Mouse (Mus musculus): ENCODE measurements around the gene Apol7e.
"Not testable (repeated sequence)": the region's sequence is repeated elsewhere in the genome, so short reads cannot be mapped to it uniquely, and the experiment has no call there.

Gene Apol7e

DNA sequence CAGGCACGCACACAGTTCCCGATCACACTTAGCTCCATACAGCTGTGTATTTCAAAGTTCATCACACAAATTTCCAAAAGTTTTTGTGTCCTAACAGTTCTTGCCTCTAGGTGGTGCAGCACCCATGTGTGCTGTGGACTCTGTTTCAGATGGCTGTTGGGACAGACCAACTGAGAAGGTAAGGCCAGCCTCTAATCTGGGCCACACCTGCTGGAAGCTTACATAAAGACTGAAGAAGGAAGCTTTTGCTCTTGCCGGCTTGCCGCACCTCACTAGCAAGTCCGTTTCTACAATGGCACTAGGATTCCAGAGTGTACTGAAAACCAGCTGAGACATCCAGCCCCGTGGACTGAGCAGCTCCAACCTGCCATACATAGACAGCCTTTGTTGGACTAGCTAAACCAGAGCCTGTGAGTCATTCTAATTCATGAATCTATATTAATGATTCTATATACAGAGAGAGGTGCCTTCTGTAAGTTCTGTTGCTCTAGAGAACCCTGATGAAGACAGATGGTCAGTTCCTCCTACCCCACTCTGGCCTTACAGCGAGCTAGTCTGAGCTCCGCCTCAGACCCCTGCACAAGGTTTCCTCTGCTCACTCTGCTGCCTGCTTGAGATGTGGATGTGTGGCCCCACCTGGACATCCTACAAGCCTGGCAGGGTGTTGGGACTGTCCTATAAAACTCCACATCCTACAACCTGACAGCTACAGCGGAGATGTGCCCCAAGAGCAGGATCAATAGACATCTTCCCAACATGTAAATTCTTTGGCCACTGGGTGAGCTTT lies 42.0 kb downstream of the Apol7e start:
- no peak for DNase-seq (ENCODE audit: extremely low spot score, low spot score)

DNA sequence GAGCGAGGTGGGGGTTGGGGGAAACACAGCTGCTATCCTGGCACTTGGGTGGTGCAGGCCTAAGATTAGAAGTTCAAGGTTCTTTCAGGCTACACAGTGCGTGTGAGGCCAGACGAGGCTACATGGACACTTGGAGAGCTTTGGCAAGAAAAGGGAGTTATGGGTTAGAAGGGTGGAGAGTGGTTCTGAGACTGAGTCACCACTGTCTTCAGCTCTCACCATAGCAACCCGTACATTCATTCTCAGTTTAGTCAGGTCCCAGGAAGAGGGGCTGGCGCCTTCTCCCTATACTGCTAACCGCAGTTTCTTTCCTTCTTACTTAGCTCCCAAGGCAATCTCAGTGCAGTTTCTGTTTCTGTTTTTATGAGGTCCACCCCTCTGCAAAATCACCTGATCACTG lies 42.9 kb downstream of the Apol7e start:
- DNase-seq (ENCODE audit: extremely low spot score, low spot score) = not testable (repeated sequence)

DNA sequence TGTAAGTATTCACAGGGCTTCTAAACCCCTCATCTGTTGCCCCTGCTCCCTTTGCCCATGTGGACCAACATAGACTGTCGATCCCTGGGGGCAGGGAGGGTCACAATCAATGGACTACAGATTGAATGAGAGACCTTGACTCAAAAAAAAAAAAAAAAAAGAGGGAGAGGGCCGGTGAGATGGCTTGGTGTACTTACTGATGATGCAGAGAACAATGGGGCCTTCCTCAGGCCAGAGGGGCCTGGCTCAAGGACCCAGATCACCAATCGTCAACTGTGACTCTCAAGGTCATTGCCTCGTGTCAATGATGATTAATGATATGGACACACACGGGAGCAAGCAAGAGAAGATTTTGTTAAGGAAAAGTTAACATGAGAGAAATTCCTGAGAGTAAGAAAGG lies 46.0 kb downstream of the Apol7e start:
- DNase-seq (ENCODE audit: extremely low spot score, low spot score) = no peak

DNA sequence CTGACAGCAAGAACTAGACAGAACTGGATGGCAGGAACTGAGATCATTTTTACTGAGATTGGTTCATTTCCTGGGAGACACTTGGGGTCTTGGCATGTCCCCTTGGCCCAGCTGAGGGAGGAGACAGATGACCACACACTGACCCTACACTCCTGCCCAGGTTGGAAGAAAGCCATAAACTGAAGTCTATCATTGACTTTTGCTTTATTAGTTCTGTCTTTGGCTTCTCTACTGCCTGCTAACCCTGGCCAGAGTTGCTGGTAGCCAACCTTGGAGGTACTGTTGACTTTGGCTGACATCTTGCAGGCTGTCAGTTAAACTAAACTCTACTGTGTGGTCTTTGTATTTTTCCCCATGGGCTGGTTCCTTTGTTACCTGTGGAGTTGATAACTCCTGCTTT lies 46.4 kb downstream of the Apol7e start:
- DNase-seq (ENCODE audit: extremely low spot score, low spot score) = no peak

DNA sequence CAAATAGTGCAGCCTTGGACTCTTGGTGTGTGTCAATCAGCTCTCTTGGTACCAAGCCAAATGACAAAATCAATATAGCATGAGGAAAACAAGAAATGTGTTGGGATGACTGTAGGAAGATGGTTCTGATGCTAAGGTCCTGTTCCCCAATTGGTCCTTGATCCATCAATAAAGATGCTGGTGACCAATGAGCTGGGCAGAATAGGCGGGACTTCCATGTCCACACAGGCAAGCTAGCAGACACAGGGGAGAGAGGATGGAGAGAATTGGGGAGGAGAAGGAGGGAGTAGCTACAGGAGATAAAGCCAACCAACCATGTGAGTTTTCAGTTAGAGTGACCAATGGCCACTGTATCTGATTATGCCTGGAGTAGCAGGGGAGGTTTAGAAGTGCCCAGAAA lies 47.7 kb downstream of the Apol7e start:
- no peak for DNase-seq (ENCODE audit: extremely low spot score, low spot score)

DNA sequence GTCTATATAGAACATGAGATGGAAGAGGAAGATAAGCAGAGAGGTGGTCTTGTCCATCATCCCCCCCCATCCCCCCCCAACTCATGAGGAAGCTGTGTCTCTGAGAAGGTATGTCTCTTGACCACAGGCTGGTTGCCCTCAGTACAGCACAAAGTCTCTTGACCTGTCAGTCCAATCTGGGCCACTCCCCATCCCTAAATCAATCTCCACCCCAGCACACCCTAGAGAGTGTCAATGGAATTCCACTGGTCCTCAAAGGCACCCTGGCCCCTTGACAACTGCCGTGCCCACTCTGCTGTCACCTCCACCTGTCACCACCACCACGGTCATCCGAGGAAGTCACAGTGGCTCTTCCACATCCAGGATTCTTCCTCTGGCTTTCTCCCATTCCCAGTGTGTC lies 49.8 kb downstream of the Apol7e start:
- no peak for DNase-seq (ENCODE audit: extremely low spot score, low spot score)

DNA sequence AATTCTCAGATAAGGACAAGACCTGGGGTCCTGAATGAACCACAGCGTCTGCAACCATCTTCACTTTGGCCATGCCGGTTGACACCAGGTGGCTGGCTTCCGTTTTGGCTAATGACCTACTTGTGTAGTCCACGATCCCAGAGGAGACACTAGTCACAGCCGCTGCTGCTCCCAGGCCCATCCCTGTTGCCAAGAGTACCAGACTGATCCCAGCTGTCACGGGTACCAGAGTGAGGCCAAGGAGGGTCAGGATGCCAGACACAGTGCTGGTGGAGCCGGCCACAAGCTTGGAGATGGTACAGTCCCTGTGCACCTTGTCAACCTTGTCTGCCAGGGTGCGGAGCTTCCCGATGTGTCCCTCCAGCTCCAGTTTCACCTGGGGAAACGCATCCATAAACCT lies 51.1 kb downstream of the Apol7e start:
- DNase-seq (ENCODE audit: extremely low spot score, low spot score) = no peak

DNA sequence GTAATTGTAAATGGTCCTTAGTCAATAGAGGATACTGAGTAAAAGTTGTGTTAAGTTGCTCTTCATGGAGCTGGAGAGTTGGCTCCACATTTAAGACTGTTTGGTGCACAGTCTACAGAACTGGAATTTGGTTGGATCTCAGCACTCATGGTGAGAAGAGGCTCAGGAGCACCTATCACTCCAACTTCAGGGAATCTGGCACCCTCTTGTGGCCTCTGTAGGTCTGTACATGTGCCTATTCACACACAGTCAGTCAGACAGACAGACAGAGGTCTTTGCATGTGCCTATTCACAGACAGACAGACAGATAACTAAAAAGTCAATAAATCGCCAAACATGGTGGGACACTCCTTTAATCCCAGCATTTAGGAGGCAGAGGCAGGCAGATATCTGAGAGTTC lies 51.8 kb downstream of the Apol7e start:
- DNase-seq (ENCODE audit: extremely low spot score, low spot score) = no peak

DNA sequence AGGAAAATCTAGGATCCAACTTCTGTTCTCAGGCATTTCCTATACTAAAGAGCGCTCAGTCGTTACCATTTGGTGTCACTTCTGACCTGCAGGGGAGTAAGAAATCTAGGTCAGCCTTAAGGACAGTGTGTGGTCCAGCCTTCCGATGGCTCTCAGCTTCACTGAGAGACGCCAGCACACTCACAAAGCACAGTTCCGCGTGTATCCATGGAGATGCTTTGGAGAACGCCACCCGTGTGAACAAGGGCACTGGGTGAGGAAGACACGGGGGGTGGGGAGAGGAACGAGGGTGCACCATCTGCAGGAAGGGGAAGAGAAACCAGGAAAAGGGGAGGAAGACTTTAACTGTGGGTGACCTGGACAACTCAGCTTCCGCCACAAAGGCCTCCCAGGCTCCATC lies 53.8 kb downstream of the Apol7e start:
- no peak for DNase-seq (ENCODE audit: extremely low spot score, low spot score)

DNA sequence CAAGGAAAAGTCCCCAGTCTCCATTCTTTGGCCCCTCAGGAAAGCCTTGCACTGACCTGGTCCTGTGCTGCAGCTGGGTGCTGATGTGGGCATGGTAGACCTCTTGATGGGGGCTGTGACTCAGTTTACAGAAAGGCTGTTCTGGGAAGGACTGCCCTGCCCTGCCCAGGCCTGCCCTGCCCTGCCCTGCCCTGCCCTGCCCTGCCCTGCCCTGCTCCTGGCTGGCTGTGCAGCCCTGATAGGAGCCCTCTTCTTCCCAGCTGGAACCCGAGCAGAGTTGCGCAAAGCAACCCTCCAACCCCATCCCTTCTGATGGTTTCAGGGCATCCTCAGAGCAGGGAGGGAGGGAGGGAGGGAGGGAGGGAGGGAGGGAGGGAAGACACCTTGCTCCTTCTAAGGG lies 56.5 kb downstream of the Apol7e start:
- no peak for DNase-seq (ENCODE audit: extremely low spot score, low spot score)

DNA sequence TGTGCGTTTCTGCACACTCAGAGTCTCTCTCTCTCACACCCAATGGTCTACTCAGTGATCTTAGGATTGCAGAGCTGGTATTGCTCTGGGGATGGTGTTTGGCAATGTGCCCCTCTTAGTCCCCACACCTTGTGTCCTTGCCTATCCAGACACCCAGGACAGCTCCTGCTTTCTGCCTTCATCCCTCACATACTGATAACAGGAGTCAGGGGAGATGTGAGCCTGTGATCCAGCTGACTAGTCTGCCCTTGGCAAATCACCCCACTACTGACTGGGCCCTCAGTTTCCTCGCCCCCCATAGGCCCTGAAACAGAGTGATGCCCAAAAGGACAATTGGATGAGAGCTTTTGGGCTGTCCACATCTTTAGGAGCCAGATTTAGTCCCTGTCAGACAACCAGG lies 57.4 kb downstream of the Apol7e start:
- DNase-seq (ENCODE audit: extremely low spot score, low spot score) = no peak

DNA sequence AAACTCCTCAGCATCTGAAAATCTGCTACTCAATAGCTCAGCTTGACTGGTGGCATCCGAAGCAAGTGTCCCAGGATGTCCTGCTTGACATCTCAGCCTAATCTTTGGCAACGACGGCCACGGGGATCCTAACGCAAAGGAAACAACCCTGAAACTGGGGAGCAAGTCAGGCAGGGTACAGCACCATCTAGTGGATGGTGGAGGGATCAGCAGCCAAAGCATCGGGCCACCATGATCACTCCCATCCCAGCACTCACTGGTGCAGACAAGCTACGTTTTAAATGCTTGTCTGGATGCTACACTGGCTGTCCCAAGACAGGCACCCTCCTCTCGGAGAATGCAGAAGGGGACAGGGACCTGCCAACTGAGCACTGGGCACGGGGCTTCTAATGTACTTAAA lies 58.2 kb downstream of the Apol7e start, which contains the start of gene Apol8:
Apol8 (minus strand) TSS at position 156 of the 400 bp plus-strand sequence.
- peak; percentile 65 for DNase-seq (ENCODE audit: extremely low spot score, low spot score)

DNA sequence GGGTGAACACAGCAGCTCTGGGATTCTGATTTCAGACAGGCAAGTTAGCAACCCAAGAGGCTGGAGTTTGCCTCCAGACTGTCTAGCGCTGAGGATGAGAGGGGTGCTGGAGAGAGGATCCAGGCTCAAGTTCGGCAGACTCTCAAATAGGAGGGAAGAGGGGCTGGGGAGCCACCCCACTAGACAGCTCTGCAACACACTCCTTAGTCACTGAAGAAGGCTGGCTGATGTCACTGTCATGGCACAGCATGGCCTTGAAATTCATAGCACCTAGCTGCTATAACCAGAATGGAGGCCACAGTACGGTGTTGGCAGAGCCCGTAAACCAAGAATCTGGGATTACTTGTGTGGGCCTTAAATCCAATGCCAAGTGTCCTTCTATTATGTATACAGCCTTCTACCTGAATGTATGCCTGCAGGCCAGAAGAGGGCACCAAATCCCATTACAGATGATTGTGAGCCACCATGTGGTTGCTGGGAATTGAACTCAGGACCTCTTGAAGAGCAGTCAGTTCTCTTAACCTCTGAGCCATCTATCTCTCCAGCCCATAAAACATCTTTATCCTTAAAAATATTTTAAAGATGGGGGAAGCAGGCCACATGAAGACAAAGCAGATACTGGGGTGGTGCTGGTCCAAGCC lies 59.0 kb downstream of the Apol7e start:
- no peak for DNase-seq (ENCODE audit: extremely low spot score, low spot score)

DNA sequence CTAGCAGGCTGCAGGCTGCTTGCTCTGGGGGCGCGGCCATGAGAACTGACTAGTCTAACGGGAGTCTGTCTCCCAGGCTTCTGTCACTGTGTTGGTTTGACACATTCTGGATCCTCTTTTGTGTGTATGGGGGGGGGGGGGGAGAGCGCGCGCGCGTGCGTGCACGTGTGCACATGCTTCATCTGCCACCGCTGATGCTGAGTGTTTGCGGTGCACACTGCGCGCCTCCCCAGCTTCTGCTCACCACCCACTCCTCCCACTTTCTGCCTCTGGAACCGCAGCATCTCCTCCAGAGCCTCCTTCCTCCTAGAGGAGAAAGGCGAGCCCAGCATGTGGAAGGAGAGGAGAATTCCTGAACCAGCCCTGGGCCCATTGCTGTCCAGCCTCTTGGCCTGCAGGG lies 61.4 kb downstream of the Apol7e start:
- DNase-seq (ENCODE audit: extremely low spot score, low spot score) = no peak

DNA sequence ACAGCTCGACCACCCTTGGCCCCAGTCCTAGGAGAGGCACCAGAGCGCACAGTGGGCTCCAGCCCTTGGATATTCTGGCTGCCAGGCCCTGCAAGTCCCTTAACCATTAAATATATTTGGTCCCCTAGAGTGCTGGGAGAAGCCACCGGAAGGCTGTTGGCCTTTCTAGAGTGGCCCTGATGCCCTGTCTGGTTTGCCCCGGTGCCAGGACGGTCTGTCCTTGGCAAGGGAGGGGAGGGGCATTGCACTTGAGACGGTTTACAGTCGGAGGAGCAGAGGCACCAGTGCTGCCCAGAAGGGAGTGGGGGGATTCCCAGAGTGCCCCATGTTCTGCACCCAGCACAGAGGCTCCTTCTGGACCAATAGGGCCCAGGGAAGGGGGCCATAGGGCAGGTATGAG lies 62.4 kb downstream of the Apol7e start:
- DNase-seq (ENCODE audit: extremely low spot score, low spot score) = no peak

DNA sequence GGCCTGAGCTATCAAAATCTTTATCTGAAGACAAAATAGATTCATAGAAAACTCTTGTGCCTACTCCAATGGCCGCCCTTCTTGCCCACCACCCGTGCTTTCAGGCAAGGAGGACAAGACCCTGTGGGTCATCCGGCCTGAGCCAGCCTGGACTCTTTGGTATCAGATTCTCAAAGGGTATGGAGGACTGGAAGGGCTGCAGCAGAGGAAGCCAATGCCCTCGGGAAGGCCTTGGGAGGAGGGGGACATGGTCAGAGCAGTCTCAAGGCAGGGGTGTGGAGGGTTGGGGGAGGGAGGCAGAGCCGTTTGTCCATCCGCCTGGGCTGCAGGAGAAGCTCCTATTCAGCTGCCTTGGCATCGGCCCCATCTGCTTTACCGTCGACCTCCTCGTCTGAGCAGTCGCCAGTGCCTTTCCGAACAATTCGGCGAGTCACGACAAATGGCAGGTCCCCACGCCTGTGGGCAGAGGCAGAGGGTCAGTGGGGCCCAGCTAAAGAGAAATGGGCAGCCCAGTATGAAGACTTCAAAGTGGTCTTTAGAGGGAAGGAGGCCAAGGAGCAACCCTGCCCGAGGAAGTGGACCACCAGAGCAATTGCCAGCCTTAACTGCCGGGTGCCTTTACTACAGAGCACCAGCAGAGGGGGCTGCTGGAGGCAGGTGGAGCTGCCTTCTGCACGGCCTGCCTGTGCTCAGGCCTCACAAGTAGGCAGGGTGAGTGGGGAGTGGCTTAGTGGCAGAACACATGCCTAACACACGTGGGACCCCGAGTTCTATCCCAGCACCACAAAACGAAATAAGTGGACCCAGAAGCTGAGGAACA lies 63.1 kb downstream of the Apol7e start:
- DNase-seq (ENCODE audit: extremely low spot score, low spot score) = peak; percentile 37

DNA sequence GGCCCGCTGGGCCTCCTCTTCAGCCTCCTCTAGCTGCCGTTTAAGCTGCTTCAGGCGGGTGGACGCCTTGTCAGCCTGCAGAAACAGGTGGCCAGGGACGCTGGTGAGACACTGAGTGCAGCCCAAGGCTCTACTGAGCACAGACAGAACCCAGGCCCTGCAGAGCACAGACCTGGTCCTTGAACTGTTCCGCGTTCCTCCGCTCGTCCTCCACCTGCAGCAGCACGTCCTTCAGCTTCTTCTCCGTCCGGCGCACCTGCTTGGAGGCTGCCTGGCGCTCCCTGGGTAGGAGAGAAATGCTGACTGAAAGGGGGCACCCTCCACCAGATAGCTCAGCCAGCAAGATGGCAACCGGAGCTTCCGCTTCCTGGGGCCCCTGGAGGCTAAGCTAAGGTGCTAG lies 64.4 kb downstream of the Apol7e start:
- no peak for DNase-seq (ENCODE audit: extremely low spot score, low spot score)

DNA sequence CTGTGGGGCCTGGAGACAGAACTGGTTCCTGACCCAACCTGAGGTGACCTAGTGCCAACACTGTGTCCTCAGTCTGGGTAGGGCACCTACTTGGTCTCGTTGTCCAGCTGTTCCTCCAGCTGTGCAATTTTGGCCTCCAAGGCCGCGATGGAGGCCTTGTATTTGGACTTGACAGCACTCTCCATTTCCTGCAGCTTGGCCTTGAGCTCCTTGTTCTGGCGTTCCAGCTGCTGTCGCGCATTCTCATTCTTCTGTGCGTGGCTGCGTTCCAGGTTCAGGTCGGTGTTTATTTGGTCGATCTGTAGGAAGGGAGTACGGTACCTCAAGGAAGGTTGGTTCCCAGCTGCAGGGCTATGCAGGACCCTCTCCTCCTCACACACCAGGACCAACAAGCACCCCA lies 65.0 kb downstream of the Apol7e start:
- no peak for DNase-seq (ENCODE audit: extremely low spot score, low spot score)

DNA sequence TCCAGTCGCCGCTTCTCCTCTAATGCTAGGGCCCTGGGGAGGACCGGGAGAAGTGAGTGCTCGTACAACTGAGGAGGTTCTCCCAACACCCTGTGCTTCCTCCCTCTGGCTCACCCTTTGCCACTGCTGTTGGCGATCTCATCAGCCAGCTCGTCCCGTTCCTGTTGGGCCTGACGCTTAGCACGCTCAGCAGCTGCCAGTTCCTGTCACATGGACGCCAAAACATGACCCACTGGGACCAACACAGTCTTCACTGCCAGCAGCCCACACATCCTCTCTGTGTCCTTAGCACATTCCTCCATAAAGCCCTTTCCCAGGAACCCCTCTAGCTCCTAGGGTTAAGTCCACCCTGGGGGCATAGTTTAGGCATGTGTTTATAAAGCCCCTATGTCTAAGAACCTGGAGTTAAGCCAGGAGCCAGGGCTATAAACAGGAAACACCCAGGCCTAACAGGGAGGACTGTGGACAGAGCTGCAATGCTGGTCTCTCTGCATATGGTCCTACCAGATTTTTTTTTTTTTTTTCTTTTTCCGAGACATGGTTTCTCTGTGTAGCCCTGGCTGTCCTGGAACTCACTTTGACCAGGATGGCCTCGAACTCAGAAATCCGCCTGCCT lies 65.8 kb downstream of the Apol7e start:
- no peak for DNase-seq (ENCODE audit: extremely low spot score, low spot score)

DNA sequence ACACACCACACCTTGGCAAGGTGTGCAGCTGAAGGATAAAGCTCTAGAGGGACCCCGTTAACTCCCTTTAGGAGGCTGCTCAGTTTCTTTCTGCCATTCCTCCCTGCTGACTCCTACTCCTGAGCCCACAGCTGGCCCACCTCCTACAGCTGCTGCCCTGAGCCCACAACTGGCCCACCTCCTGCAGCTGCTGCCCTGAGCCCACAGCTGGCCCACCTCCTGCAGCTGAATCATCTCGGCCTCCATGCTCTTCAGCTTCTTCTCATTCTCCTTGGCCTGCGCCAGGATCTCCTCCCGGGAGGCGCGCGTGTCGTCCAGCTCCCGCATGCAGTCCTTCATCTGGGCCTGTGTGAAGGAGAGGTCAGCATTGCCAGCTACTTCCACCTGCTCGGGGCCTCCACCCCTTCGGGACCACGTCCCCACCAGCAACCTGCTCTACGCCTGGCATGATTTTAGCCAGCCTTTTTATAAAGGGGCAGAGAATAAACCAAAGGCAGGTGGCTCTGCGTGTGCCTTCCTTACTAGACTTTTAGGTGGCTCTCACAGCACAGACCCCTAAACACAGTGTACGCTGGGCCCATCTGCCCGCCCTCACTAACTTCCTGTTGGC lies 66.9 kb downstream of the Apol7e start:
- DNase-seq (ENCODE audit: extremely low spot score, low spot score) = no peak

DNA sequence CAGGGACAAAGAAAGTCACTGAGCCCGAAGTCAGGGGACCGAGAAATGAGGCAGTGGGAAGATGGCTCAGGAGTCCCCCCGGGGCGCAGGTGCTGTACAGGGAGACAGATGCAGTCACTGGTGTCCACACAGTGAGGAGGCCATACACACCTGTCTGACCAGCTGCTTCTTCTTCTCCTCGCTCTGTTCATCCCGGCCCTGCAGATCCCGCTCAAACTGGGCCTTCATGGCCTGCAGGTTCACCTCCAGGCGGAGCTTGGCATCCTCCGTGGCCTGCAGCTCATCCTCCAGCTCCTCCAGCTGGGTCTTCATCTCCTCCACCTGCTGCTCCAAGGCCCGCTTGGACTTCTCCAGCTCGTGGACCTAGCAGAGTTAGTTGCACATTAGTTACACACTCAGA lies 68.3 kb downstream of the Apol7e start:
- no peak for DNase-seq (ENCODE audit: extremely low spot score, low spot score)
